Mouse (Mus musculus): Measurements from ENCODE around the gene Klk8. TPM values are rescaled to one million over a fixed set of nuclear protein-coding genes. Genes with fewer than 3 reads are reported as not detected.

Gene Klk8
- polyA plus RNA-seq, 1 experiment from 2014 or later, result 17.9 TPM

DNA sequence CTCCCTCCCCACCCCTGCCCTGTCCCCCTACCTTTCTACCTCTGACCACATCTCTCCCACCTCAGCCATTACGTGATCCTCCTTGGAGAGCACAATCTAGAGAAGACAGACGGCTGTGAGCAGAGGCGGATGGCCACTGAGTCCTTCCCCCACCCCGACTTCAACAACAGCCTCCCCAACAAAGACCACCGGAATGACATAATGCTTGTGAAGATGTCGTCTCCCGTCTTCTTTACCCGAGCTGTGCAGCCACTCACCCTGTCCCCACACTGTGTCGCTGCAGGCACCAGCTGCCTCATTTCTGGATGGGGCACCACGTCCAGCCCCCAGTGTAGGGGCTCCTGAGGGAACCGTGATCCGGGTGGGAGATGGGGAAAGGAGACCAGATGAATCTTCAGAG, 20.0 kb upstream of the Klk8 start:
- DNase-seq (ENCODE audit: low spot score), result no peak
- no peak overlapping the region for H3K27ac ChIP-seq (replicated peaks)
- WGBS, result 86% methylated on average over 12 of the region's 12 CpGs
- H3K36me3 ChIP-seq (replicated peaks), result no peaks in the 10 kb centered on the region
- no peaks in the 10 kb centered on the region for H3K9me3 ChIP-seq
- H3K4me3 ChIP-seq, result no peak overlapping the region
- no peaks in the 10 kb centered on the region for H3K27me3 ChIP-seq (replicated peaks; ENCODE audit: low read depth, poor library complexity, severe bottlenecking)
- H3K4me1 ChIP-seq, result peaks cover 10% of the 10 kb centered on the region

DNA sequence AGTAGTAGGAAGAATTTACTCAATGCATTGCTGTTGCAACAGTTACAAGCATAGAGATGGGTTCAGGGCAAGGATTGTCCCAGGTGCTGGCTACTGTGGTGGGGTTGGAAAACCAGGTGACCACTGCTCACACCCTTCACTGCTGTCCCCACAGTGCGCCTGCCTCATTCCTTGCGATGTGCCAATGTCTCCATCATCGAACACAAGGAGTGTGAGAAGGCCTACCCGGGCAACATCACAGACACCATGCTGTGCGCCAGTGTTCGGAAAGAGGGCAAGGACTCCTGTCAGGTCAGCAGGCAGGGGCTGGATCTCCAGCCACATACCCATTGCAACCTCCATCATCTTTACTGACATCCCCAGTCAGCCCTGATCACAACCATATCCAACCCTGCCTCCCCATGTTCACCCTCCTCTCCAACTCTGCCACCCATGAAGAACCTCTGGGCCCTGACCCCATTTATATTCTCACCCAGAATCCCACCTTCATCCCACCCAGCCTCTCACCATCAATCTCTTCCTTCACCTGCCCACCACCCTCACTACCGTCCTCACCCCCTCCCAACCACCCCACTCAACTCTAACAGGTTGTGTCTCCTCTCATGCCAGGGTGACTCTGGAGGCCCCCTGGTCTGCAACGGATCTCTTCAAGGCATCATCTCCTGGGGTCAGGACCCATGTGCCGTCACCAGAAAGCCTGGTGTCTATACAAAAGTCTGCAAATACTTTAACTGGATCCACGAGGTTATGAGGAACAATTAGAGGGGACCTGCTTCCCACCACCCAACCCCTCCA, 19.0 kb upstream of the Klk8 start:
- WGBS, result 91% methylated on average over 10 of the region's 10 CpGs
- Histone ChIP-seq H3K4me1 (peaks cover 16% of the 10 kb centered on the region), H3K27ac (replicated peaks) (no peak overlapping the region), H3K36me3 (replicated peaks) (no peaks in the 10 kb centered on the region), H3K9me3 (no peaks in the 10 kb centered on the region), H3K27me3 (replicated peaks; ENCODE audit: low read depth, poor library complexity, severe bottlenecking) (peaks cover 8% of the 10 kb centered on the region), H3K4me3 (no peak overlapping the region)
- DNase-seq (ENCODE audit: low spot score), result no peak

DNA sequence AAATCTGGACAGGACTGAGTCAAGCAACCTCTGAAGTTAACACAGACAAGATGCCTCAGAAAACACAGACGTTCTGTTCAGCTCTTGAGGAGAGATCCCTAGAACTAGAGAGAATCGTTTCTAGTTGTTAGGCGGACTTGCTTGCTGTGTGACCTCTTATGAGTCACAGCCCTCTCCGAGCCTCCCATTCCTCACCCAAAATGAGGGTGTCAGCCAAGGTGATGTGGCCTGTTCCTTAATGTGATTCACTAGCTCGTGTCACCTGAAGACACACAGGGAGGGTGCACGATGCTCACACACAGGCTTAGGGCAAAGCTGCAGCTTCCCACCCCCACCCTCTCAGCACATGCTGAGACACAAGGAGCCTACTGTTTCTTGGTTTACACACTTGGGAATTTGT, 17.1 kb upstream of the Klk8 start:
- no peak overlapping the region for H3K4me3 ChIP-seq
- DNase-seq (ENCODE audit: low spot score), result no peak
- WGBS, result 60% methylated on average over 6 of the region's 6 CpGs
- H3K4me1 ChIP-seq, result peaks cover 9% of the 10 kb centered on the region
- H3K36me3 ChIP-seq (replicated peaks), result no peaks in the 10 kb centered on the region
- H3K27ac ChIP-seq (replicated peaks), result no peak overlapping the region
- H3K9me3 ChIP-seq, result no peaks in the 10 kb centered on the region
- H3K27me3 ChIP-seq (replicated peaks; ENCODE audit: low read depth, poor library complexity, severe bottlenecking), result peaks cover 23% of the 10 kb centered on the region

DNA sequence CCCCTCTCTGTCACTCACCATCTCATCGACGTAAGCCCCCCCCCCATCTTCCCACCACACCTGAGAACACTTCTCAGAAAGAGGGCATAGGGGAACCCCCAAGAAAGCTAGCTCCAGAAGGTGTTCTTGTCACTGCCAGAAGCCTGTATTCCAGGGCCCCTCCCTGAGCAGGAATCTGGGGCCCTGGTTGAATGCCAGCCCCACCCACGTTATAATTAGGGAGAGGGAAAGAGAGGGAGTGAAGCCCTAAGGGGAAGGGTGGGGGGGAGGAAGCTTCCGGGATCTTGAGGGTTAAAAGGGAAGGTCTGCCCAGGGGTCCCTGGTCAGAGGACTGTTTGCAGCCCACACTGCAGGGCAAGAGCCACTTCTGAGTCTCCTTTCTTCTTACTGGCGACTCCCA, 16.6 kb upstream of the Klk8 start, which contains the start of gene Klk10:
Gene Klk10 (plus strand): TSS at position 290 of the 400 bp plus-strand sequence.
- no peaks in the 10 kb centered on the region for H3K36me3 ChIP-seq (replicated peaks)
- H3K27ac ChIP-seq (replicated peaks), result no peak within 1 kb of the TSS
- 42% methylated on average over 5 of the region's 5 CpGs for WGBS
- H3K4me3 ChIP-seq, result no peak within 1 kb of the TSS
- peaks cover 23% of the 10 kb centered on the region for H3K27me3 ChIP-seq (replicated peaks; ENCODE audit: low read depth, poor library complexity, severe bottlenecking)
- no peak for DNase-seq (ENCODE audit: low spot score)
- no peaks in the 10 kb centered on the region for H3K9me3 ChIP-seq
- H3K4me1 ChIP-seq, result peaks cover 7% of the 10 kb centered on the region

- Histone ChIP-seq H3K4me3 (no peak overlapping the region), H3K36me3 (replicated peaks) (no peaks in the 10 kb centered on the region), H3K27ac (replicated peaks) (no peak overlapping the region), H3K4me1 (peaks cover 7% of the 10 kb centered on the region), H3K27me3 (replicated peaks; ENCODE audit: low read depth, poor library complexity, severe bottlenecking) (peaks cover 23% of the 10 kb centered on the region), H3K9me3 (no peaks in the 10 kb centered on the region)
- DNase-seq (ENCODE audit: low spot score), result no peak
- 87% methylated on average over 11 of the region's 11 CpGs for WGBS
Measured at GRCm38 (mm10) chr7:43781541-43781940, 15.8 kb upstream of the Klk8 start.

DNA sequence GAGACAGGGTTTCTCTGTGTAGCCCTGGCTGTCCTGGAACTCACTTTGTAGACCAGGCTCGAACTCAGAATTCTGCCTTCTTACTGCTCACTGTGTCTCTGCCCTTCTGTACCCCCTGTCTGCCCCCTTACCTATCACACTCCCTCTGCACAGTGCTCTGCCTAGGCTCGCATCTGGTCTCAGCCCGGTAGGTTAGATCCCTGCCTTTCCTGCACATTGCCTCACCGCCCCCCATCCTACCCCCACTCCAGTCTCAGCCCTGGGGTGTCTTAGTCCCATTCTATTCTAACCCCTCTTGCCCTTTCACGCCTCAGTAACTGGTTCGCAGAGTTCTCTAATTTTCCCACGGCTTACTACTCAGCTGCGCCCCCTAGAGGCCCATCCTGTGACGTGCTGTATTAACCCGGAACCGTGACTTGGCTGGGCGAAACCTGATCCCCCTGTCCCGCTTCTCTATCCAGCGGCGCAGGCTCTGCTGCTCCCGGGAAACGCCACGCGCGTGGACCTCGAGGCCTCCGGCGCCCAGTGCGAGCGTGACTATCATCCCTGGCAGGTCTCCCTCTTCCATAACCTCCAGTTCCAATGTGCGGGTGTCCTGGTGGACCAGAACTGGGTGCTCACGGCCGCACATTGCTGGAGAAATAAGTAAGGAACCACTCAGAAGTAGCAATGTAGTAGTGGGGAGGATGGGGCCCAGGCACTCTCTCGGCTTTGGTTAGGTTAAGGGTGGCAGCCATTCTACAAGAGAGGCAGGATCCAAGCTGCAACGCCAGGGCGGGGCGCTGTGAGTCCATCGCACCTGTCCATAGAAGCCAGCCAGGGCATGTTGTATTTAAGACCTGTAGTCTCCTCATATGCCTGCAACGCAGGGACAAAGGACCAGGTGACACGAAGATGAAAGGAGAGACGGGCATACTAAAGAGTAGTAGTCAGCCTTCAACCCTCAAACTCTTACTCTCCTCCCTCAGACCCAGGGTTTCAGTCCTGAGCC, 14.8 kb upstream of the Klk8 start:
- DNase-seq (ENCODE audit: low spot score), result peak; percentile 87
- Histone ChIP-seq H3K27me3 (replicated peaks; ENCODE audit: low read depth, poor library complexity, severe bottlenecking) (peaks cover 23% of the 10 kb centered on the region), H3K9me3 (no peaks in the 10 kb centered on the region), H3K36me3 (replicated peaks) (no peaks in the 10 kb centered on the region), H3K4me1 (peaks cover 7% of the 10 kb centered on the region), H3K4me3 (peak overlapping the region; percentile 52), H3K27ac (replicated peaks) (no peak overlapping the region; the same call in 1 of the 2 replicates)
- WGBS, result 9% methylated on average over 36 of the region's 36 CpGs

DNA sequence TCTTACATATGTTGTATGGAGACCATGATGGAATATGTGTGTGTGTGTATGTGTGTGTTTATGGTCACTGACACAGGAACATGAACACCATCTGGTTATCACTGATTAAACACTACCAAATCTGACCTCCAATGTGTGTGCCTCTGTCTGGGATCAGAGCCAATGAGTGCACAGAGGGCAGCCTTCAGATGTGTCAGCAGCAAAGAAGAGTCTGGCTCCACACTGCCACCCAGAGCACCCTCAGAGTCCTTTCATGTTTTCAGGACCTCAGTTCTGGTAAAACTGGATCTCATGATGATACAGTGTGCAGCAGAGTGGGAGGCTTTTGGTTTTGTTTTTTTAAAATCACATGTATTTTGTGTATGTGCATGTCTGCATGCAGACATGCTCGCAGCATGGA, 12.1 kb upstream of the Klk8 start:
- DNase-seq (ENCODE audit: low spot score), result no peak

GRCm38 (mm10) chr7:43788096-43788495, 9.3 kb upstream of the Klk8 start:
- no peak overlapping the region for H3K27ac ChIP-seq (replicated peaks)
- H3K4me1 ChIP-seq, result peaks cover under 1% of the 10 kb centered on the region; the same call in 1 of the 2 replicates
- peaks cover 18% of the 10 kb centered on the region for H3K27me3 ChIP-seq (replicated peaks; ENCODE audit: low read depth, poor library complexity, severe bottlenecking)
- H3K9me3 ChIP-seq, result no peaks in the 10 kb centered on the region
- 80% methylated on average over 3 of the region's 3 CpGs for WGBS
- no peak overlapping the region for H3K4me3 ChIP-seq
- H3K36me3 ChIP-seq (replicated peaks), result no peaks in the 10 kb centered on the region
- no peak for DNase-seq (ENCODE audit: low spot score)

More for the DNA sequence above, 12.1 kb upstream of the Klk8 start:
- Histone ChIP-seq H3K36me3 (replicated peaks) (no peaks in the 10 kb centered on the region), H3K9me3 (no peaks in the 10 kb centered on the region), H3K4me3 (no peak overlapping the region), H3K27me3 (replicated peaks; ENCODE audit: low read depth, poor library complexity, severe bottlenecking) (peaks cover 23% of the 10 kb centered on the region), H3K4me1 (peaks cover 7% of the 10 kb centered on the region), H3K27ac (replicated peaks) (no peak overlapping the region)
- 92% methylated on average over 1 of the region's 1 CpGs for WGBS

DNA sequence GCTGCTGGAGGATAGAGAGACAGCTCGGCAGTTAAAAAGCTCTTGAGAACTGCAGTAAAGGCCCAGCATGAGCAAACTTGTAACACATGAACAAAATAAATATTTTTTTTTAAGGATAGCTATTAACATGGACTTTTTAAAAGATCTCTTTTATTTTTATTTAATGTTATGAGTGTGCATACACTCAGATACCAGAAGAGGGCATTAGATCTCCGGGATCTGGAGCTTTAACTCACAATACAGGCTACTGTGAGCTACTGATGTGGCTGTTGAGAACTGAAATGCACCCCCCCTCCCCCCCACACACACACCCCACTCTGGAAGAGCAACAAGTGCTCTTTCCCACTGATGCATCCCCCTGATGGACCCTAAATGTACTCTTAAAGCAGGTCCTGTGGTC, 8.1 kb upstream of the Klk8 start:
- Histone ChIP-seq H3K9me3 (no peaks in the 10 kb centered on the region), H3K27me3 (replicated peaks; ENCODE audit: low read depth, poor library complexity, severe bottlenecking) (peaks cover 6% of the 10 kb centered on the region), H3K27ac (replicated peaks) (no peak overlapping the region), H3K36me3 (replicated peaks) (no peaks in the 10 kb centered on the region), H3K4me1 (no peaks in the 10 kb centered on the region), H3K4me3 (no peak overlapping the region)
- no peak for DNase-seq (ENCODE audit: low spot score)
- WGBS, result 76% methylated on average over 2 of the region's 2 CpGs

GRCm38 (mm10) chr7:43791591-43791990, 5.8 kb upstream of the Klk8 start, which contains the start of gene Klk9:
Gene Klk9 (plus strand): TSS chr7:43791891.
- Histone ChIP-seq H3K36me3 (replicated peaks) (no peaks in the 10 kb centered on the region), H3K27me3 (replicated peaks; ENCODE audit: low read depth, poor library complexity, severe bottlenecking) (peaks cover 16% of the 10 kb centered on the region), H3K4me3 (no peak within 1 kb of the TSS), H3K9me3 (no peaks in the 10 kb centered on the region), H3K4me1 (peaks cover 7% of the 10 kb centered on the region), H3K27ac (replicated peaks) (no peak within 1 kb of the TSS)
- WGBS, result 72% methylated on average over 7 of the region's 7 CpGs
- no peak for DNase-seq (ENCODE audit: low spot score)

GRCm38 (mm10) chr7:43796355-43796754, 1.0 kb upstream of the Klk8 start:
- no peak for DNase-seq (ENCODE audit: low spot score)
- Histone ChIP-seq H3K4me1 (peaks cover 20% of the 10 kb centered on the region), H3K9me3 (no peaks in the 10 kb centered on the region), H3K27me3 (replicated peaks; ENCODE audit: low read depth, poor library complexity, severe bottlenecking) (peaks cover 37% of the 10 kb centered on the region), H3K27ac (replicated peaks) (no peak overlapping the region), H3K4me3 (peak overlapping the region; percentile 67), H3K36me3 (replicated peaks) (no peaks in the 10 kb centered on the region)
- 9% methylated on average over 8 of the region's 8 CpGs for WGBS

- H3K36me3 ChIP-seq (replicated peaks), result no peaks in the 10 kb centered on the region
- H3K4me3 ChIP-seq, result peak overlapping the region; percentile 67
- H3K27me3 ChIP-seq (replicated peaks; ENCODE audit: low read depth, poor library complexity, severe bottlenecking), result peaks cover 37% of the 10 kb centered on the region
- peaks cover 20% of the 10 kb centered on the region for H3K4me1 ChIP-seq
- no peaks in the 10 kb centered on the region for H3K9me3 ChIP-seq
- 39% methylated on average over 13 of the region's 13 CpGs for WGBS
- DNase-seq (ENCODE audit: low spot score), result peak; percentile 20
- H3K27ac ChIP-seq (replicated peaks), result no peak overlapping the region
Measured at GRCm38 (mm10) chr7:43797844-43798462, 576 bp downstream of the Klk8 start.
